Mouse (Mus musculus): ENCODE data around the gene Ggt1.

Gene Ggt1

GRCm38 (mm10) chr10:75573965-75574364, 12.6 kb downstream of the Ggt1 start:
- no peak for DNase-seq (ENCODE audit: low spot score)

- DNase-seq (ENCODE audit: low spot score) = no peak
Measured at GRCm38 (mm10) chr10:75579129-75579528, 17.7 kb downstream of the Ggt1 start.

- peak; percentile 88 for DNase-seq (ENCODE audit: low spot score)
Measured at GRCm38 (mm10) chr10:75585876-75586552, 24.6 kb downstream of the Ggt1 start.

- DNase-seq (ENCODE audit: low spot score) = no peak
Measured at GRCm38 (mm10) chr10:75586553-75586879, 25.1 kb downstream of the Ggt1 start.

GRCm38 (mm10) chr10:75587781-75588180, 26.4 kb downstream of the Ggt1 start:
- DNase-seq (ENCODE audit: low spot score) = no peak

- DNase-seq (ENCODE audit: low spot score) = no peak
Measured at GRCm38 (mm10) chr10:75588336-75588735, 26.9 kb downstream of the Ggt1 start.

- peak; percentile 32 for DNase-seq (ENCODE audit: low spot score)
Measured at GRCm38 (mm10) chr10:75589129-75589528, 27.7 kb downstream of the Ggt1 start, which contains the start of gene Ggt5. Gene Ggt5, plus strand, starts transcription at chr10:75589340.

- DNase-seq (ENCODE audit: low spot score) = no peak
Measured at GRCm38 (mm10) chr10:75589651-75590050, 28.2 kb downstream of the Ggt1 start.

GRCm38 (mm10) chr10:75591211-75591894, 29.9 kb downstream of the Ggt1 start:
- DNase-seq (ENCODE audit: low spot score) = no peak

- DNase-seq (ENCODE audit: low spot score) = no peak
Measured at GRCm38 (mm10) chr10:75592585-75592984, 31.2 kb downstream of the Ggt1 start.

GRCm38 (mm10) chr10:75595981-75596380, 34.6 kb downstream of the Ggt1 start:
- DNase-seq (ENCODE audit: low spot score) = peak; percentile 43

- no peak for DNase-seq (ENCODE audit: low spot score)
Measured at GRCm38 (mm10) chr10:75600189-75600730, 38.9 kb downstream of the Ggt1 start.

GRCm38 (mm10) chr10:75605162-75605846, 43.9 kb downstream of the Ggt1 start:
- DNase-seq (ENCODE audit: low spot score) = no peak

- DNase-seq (ENCODE audit: low spot score) = no peak
Measured at GRCm38 (mm10) chr10:75607253-75607652, 45.8 kb downstream of the Ggt1 start.

GRCm38 (mm10) chr10:75608975-75609374, 47.6 kb downstream of the Ggt1 start:
- no peak for DNase-seq (ENCODE audit: low spot score)

GRCm38 (mm10) chr10:75610486-75610885, 49.1 kb downstream of the Ggt1 start:
- no peak for DNase-seq (ENCODE audit: low spot score)

GRCm38 (mm10) chr10:75616044-75616443, 54.6 kb downstream of the Ggt1 start:
- DNase-seq (ENCODE audit: low spot score) = no peak

- no peak for DNase-seq (ENCODE audit: low spot score)
Measured at GRCm38 (mm10) chr10:75620818-75621217, 59.4 kb downstream of the Ggt1 start.

- no peak for DNase-seq (ENCODE audit: low spot score)
Measured at GRCm38 (mm10) chr10:75625920-75626319, 64.5 kb downstream of the Ggt1 start.

GRCm38 (mm10) chr10:75626991-75627390, 65.6 kb downstream of the Ggt1 start:
- no peak for DNase-seq (ENCODE audit: low spot score)

GRCm38 (mm10) chr10:75627490-75627889, 66.1 kb downstream of the Ggt1 start:
- no peak for DNase-seq (ENCODE audit: low spot score)

GRCm38 (mm10) chr10:75632633-75633032, 71.2 kb downstream of the Ggt1 start:
- DNase-seq (ENCODE audit: low spot score) = no peak

GRCm38 (mm10) chr10:75633048-75633447, 71.6 kb downstream of the Ggt1 start:
- DNase-seq (ENCODE audit: low spot score) = no peak
